Mouse (Mus musculus) forebrain, embryonic 10.5 days (tissue): ENCODE results near the gene Sqstm1. TPM values are rescaled to one million over a fixed set of nuclear protein-coding genes. Genes with fewer than 3 reads are reported as not detected.

Source experiments
- DNase-seq: peaks from one replicate; pipeline ENCODE4 v3.0.0-alpha.2; 2017; ENCODE audit warnings: low spot score; ENCODE audit errors: extremely low spot score
- H3K27ac ChIP-seq: fragments of 300-500 bp; sonication (generic); 2 replicates; pipeline ENCODE4 v1.5.1; 2016; ENCODE audit warnings: mild to moderate bottlenecking
- H3K27me3 ChIP-seq: fragments of 300-500 bp; sonication (generic); 2 replicates; pipeline ENCODE4 v1.6.1; 2016; ENCODE audit warnings: mild to moderate bottlenecking; ENCODE audit not compliant: poor library complexity, severe bottlenecking
- H3K36me3 ChIP-seq: fragments of 300-500 bp; sonication (generic); replicated peaks from 2 replicates; pipeline ENCODE4 v1.6.1; 2016; ENCODE audit warnings: mild to moderate bottlenecking, moderate library complexity
- H3K4me1 ChIP-seq: fragments of 300-500 bp; sonication (generic); 2 replicates; pipeline ENCODE4 v1.6.1; 2016
- H3K4me3 ChIP-seq: fragments of 300-500 bp; sonication (generic); 2 replicates; pipeline ENCODE4 v1.5.1; 2016; ENCODE audit warnings: mild to moderate bottlenecking, moderate library complexity
- H3K9me3 ChIP-seq: fragments of 300-500 bp; sonication (generic); 2 replicates; pipeline ENCODE4 v1.6.1; 2016; ENCODE audit warnings: mild to moderate bottlenecking, moderate library complexity
- WGBS: fragments of 180-500 bp; shearing (Covaris S2); methylation state at CpG from one replicate; pipeline ENCODE4 v1.1.7; 2016; 5-methylcytosine and 5-hydroxymethylcytosine counted together
- polyA plus RNA-seq: library from polyadenylated mRNA; unstranded; fragments of >200 nt; fragmentation: Nextera tagmentation; extraction: Ambion mirVana; gene quantifications from 2 replicates; pipeline ENCODE4 v1.2.1, GENCODE M21; 2016

Sqstm1 gene
- polyA plus RNA-seq, 1 experiment from 2014 or later = 122 TPM

- Histone ChIP-seq H3K4me3 (no peak overlapping the region), H3K36me3 (peaks cover 19% of the 10 kb centered on the region), H3K27ac (no peak overlapping the region), H3K4me1 (peaks cover 78% of the 10 kb centered on the region), H3K9me3 (no peaks in the 10 kb centered on the region), H3K27me3 (peaks cover 68% of the 10 kb centered on the region)
- DNase-seq = no peak
- WGBS = 87% methylated on average over 4 of the region's 4 CpGs
These were observed 17.1 kb upstream of the Sqstm1 start for GRCm38 (mm10) chr11:50227736-50228135.

GRCm38 (mm10) chr11:50227226-50227625, 16.6 kb upstream of the Sqstm1 start:
- Histone ChIP-seq H3K9me3 (no peaks in the 10 kb centered on the region), H3K4me1 (peaks cover 81% of the 10 kb centered on the region), H3K4me3 (peak overlapping the region; percentile 91; the same call in 1 of the 2 replicates), H3K27ac (no peak overlapping the region), H3K27me3 (peaks cover 72% of the 10 kb centered on the region), H3K36me3 (peaks cover 14% of the 10 kb centered on the region)
- 79% methylated on average over 3 of the region's 3 CpGs for WGBS
- no peak for DNase-seq

GRCm38 (mm10) chr11:50226406-50226805, 15.8 kb upstream of the Sqstm1 start:
- Histone ChIP-seq H3K4me3 (peak overlapping the region; percentile 91), H3K27ac (peak overlapping the region; percentile 93), H3K9me3 (no peaks in the 10 kb centered on the region), H3K4me1 (peaks cover 77% of the 10 kb centered on the region), H3K36me3 (peaks cover 6% of the 10 kb centered on the region; the same call in 1 of the 2 replicates), H3K27me3 (peaks cover 66% of the 10 kb centered on the region)
- no peak for DNase-seq
- WGBS = 27% methylated on average over 2 of the region's 2 CpGs

- Histone ChIP-seq H3K27ac (peak overlapping the region; percentile 93), H3K4me1 (peaks cover 71% of the 10 kb centered on the region), H3K27me3 (peaks cover 62% of the 10 kb centered on the region), H3K4me3 (peak overlapping the region; percentile 91), H3K9me3 (no peaks in the 10 kb centered on the region), H3K36me3 (peaks cover 2% of the 10 kb centered on the region; the same call in 1 of the 2 replicates)
- WGBS = 4% methylated on average over 34 of the region's 34 CpGs
- DNase-seq = peak; percentile 55
These were observed 15.2 kb upstream of the Sqstm1 start for GRCm38 (mm10) chr11:50225611-50226378.

- peak; percentile 78 for DNase-seq
- H3K36me3 ChIP-seq = no peaks in the 10 kb centered on the region
- H3K27me3 ChIP-seq = peaks cover 53% of the 10 kb centered on the region
- peaks cover 65% of the 10 kb centered on the region for H3K4me1 ChIP-seq
- no peaks in the 10 kb centered on the region for H3K9me3 ChIP-seq
- peak overlapping the region; percentile 93 for H3K27ac ChIP-seq
- H3K4me3 ChIP-seq = peak overlapping the region; percentile 91
- under 1% methylated on average over 70 of the region's 70 CpGs for WGBS
These were observed 14.3 kb upstream of the Sqstm1 start for GRCm38 (mm10) chr11:50224671-50225530.

- DNase-seq = no peak
These were observed 13.4 kb upstream of the Sqstm1 start for GRCm38 (mm10) chr11:50223783-50224662.

GRCm38 (mm10) chr11:50222559-50223276, 12.1 kb upstream of the Sqstm1 start:
- 58% methylated on average over 7 of the region's 7 CpGs for WGBS
- peaks cover 48% of the 10 kb centered on the region for H3K4me1 ChIP-seq
- H3K4me3 ChIP-seq = no peak overlapping the region
- no peaks in the 10 kb centered on the region for H3K36me3 ChIP-seq
- H3K27ac ChIP-seq = no peak overlapping the region
- H3K9me3 ChIP-seq = no peaks in the 10 kb centered on the region
- DNase-seq = no peak
- peaks cover 38% of the 10 kb centered on the region for H3K27me3 ChIP-seq

More at GRCm38 (mm10) chr11:50223783-50224662, 13.4 kb upstream of the Sqstm1 start:
- no peaks in the 10 kb centered on the region for H3K9me3 ChIP-seq
- H3K4me3 ChIP-seq = peak overlapping the region; percentile 91
- H3K27ac ChIP-seq = peak overlapping the region; percentile 93
- peaks cover 44% of the 10 kb centered on the region for H3K27me3 ChIP-seq
- WGBS = 8% methylated on average over 17 of the region's 17 CpGs
- no peaks in the 10 kb centered on the region for H3K36me3 ChIP-seq
- H3K4me1 ChIP-seq = peaks cover 56% of the 10 kb centered on the region

- Histone ChIP-seq H3K9me3 (no peaks in the 10 kb centered on the region), H3K4me1 (peaks cover 44% of the 10 kb centered on the region)
- 49% methylated on average over 2 of the region's 2 CpGs for WGBS
These were observed 9.2 kb upstream of the Sqstm1 start for GRCm38 (mm10) chr11:50219833-50220232.

GRCm38 (mm10) chr11:50217811-50218210, 7.2 kb upstream of the Sqstm1 start:
- Histone ChIP-seq H3K36me3 (no peaks in the 10 kb centered on the region), H3K9me3 (no peaks in the 10 kb centered on the region), H3K27me3 (peaks cover 5% of the 10 kb centered on the region), H3K27ac (no peak overlapping the region), H3K4me1 (peaks cover 34% of the 10 kb centered on the region), H3K4me3 (no peak overlapping the region)
- DNase-seq = no peak
- 64% methylated on average over 4 of the region's 4 CpGs for WGBS

More at GRCm38 (mm10) chr11:50219833-50220232, 9.2 kb upstream of the Sqstm1 start:
- no peaks in the 10 kb centered on the region for H3K36me3 ChIP-seq
- no peak for DNase-seq
- no peak overlapping the region for H3K4me3 ChIP-seq
- H3K27ac ChIP-seq = no peak overlapping the region
- peaks cover 19% of the 10 kb centered on the region for H3K27me3 ChIP-seq

GRCm38 (mm10) chr11:50216724-50217366, 6.2 kb upstream of the Sqstm1 start:
- H3K4me3 ChIP-seq = no peak overlapping the region
- H3K27ac ChIP-seq = no peak overlapping the region
- DNase-seq = no peak
- H3K9me3 ChIP-seq = no peaks in the 10 kb centered on the region
- no peaks in the 10 kb centered on the region for H3K27me3 ChIP-seq
- H3K36me3 ChIP-seq = no peaks in the 10 kb centered on the region
- WGBS = 78% methylated on average over 4 of the region's 4 CpGs
- peaks cover 33% of the 10 kb centered on the region for H3K4me1 ChIP-seq

GRCm38 (mm10) chr11:50215633-50216032, 5.0 kb upstream of the Sqstm1 start:
- Histone ChIP-seq H3K27ac (no peak overlapping the region), H3K27me3 (no peaks in the 10 kb centered on the region), H3K9me3 (no peaks in the 10 kb centered on the region), H3K36me3 (no peaks in the 10 kb centered on the region), H3K4me1 (peaks cover 41% of the 10 kb centered on the region), H3K4me3 (peak overlapping the region; percentile 12)
- WGBS = 27% methylated on average over 9 of the region's 9 CpGs
- DNase-seq = no peak
